Mouse (Mus musculus) gastrocnemius, adult 8-10 months (tissue): ENCODE results near the gene Dact1. TPM values are rescaled to one million over a fixed set of nuclear protein-coding genes. Genes with fewer than 3 reads are reported as not detected.

Experiments used
- DNase-seq, 2 experiments: peaks; one replicate each; pipeline ENCODE4 v3.0.0; 2022; ENCODE audit warnings: low spot score in 2 of 2
- total RNA-seq, 4 experiments: library from RNA; stranded (reverse); gene quantifications; 2 replicates each; pipeline ENCODE4 v1.2.4; 2022

Gene Dact1
- 1 to 10 TPM; 1.7 to 2.8 (median 2.3) TPM for total RNA-seq

DNA sequence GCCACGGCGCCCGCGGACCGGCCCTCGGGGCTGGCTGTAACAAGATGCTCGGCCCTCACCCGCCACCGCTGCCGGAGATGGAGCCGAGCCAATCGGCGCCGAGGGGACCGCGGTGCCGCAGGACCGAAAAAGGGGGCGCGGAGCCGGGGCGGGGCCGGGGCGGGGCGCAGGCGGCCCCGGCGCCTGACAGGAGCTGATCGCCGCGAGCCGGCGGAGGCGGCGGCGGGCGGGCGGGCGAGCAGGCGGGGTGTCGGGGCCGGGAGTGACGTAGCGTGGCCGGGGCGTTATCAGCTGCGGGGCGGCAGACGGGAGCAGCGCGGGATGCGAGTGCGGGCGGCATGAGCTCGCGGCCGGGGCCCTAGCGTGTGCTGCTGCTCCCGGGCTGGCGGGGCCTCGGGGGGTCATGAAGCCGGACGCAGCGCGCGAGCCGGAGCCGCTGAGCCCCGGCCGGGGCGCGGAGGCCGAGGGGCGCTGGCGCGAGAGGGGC, at the start of gene Dact1:
Gene Dact1 (plus strand): TSS at position 304 of the 487 bp plus-strand sequence.
- peak; percentile 14 to 57 for DNase-seq

DNA sequence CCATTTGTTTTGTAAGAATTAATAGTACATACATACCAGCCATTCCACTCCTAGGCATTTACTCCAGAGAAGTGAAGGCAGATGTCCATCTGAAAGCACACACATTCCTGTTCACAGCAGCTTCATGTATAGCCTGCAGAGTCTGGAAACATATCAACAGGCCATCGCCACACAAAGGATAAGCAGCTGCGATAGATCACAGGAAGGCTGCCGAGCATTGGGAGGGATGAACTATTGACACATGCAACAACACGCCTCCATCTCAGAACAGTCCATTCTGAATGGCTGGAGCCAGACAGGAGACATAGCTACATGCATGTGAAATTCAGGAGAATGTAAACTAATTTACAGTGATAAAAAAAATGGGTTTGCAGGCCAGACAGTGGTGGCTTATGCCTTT, 45.5 kb upstream of the Dact1 start:
- no peak for DNase-seq

DNA sequence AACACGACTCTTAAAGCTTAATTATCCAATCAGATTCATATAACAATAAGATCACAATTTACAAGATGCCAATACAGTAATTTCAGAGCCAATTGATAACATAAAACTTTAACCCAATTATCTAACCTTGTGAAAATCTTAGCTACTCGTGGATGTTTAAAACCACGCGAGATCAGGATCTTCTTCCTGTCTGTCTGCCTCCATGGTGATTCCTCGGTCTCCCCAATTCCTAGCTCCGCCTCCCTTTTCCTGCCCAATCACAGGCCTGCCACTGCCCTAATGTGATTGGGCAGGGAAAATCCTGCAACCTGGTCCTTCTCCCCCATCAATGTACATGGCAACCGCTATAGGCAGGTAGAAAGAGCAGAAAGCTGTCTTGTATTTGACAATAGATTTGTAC, 40.3 kb upstream of the Dact1 start:
- no peak for DNase-seq

DNA sequence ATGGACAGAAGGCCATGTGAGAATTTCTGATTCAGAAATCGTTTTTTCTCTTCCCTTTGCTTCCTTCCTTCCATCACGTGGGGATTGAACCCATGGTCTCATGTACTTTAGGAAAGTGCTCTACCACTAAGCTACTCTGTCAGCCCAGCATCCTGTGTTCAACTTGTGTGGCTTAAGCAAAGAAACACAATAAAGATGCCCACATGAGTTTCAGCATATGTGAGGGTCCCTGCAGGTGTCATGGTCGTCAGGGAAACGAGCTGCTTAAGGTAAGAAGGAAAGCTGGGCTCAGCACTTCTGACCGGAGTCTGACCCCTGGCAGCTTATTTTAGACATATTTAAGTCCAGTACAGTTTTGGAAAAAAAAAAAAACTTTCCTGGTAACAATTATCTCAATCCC, 38.6 kb upstream of the Dact1 start:
- no peak for DNase-seq

DNA sequence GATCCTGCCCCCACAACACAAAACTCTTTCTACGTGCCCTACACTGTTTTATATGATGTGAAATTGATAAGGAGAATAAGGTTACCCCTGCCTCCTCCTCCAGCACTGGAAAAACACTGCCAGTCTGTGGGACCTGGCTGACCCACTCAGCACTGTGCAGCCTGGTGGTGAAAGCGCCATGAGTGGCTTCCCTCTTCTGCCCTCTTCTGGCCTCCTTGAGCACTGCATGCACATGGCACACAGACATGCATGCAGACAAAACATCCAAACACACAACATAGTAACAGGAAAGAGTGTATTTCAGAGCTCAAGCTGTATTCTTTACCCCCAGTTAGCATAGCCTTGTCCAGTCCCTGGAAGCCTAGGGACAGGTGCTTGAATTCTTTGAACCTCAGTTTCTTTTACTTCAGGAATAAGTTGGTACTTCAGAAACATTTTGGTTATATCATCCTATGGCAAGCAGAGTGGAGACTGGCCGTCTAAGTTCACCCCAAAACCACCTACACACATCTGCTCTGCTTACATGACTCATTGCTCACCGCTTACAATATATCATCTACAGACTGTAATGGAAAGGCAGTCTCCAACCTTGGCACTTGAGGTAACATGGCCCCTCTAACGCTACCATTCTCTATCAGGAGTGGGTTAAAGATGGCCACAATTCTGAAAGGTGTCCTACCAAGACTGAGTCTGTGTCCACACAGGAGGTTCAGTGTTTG, 35.0 kb upstream of the Dact1 start:
- no peak for DNase-seq

DNA sequence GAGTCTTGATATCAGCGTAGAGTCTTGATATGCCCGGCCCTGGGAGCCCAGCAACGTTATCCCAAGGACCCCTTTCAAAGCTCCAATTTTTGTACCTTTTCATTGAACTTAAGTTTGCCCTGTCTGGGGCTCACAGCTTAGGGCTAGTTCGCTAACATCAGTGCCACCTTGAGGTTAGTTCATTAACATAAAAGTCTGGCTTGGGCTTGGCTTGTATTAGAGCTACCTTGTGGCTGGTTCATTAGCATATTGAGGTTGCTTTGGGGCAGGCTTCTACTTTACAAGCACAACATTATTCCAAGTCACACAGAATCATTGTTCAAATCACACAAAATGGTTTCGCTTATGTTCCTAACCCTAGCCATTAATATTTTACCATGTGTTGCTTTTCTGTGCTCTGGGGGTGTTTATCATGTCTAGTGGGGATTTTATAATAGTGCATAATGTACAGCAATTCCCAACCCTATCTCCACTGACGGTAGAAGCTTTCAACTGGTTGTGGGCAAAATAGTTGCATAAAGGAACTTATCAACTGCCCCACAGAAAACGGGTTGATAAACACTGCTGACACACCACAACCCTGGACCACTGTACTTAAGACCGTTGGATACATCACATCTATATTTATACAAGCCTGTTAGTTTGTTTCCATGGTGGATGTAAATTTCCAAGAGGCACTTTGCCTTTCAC, 33.6 kb upstream of the Dact1 start:
- DNase-seq: no peak

DNA sequence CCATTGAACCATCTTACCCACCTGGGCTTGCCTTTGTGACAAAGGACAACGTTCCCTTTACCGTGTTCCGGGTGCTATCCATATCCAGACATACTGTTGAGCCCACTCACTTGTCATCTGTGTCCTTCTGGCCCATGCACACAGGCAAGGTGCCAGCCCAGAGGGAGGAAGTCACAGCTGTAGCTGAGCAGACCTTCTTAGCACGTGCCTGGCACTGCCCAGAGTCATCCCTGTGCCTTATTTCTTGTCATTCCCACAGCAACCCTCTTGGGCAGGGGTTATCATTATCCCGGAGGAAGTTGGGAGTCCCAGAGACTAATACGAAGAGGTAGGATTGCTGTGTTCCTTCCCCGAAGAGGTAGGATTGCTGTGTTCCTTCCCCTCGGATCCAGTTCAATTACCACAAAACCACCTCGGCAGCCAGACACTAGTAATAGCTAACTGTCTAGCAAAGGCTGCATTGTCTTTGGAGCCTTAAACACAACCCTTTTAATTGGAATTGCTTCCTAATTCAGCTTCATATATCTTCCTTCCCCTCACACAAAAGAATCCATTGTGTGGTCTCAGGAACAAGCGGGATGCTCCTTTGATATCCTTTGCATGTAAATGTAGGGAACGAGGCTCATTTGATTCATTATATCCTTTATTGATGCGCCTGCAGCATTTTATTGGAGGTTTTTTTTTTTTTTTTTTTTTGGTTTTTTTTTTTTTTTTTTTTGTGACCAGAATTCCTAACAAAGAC, 30.0 kb upstream of the Dact1 start:
- no peak for DNase-seq

DNA sequence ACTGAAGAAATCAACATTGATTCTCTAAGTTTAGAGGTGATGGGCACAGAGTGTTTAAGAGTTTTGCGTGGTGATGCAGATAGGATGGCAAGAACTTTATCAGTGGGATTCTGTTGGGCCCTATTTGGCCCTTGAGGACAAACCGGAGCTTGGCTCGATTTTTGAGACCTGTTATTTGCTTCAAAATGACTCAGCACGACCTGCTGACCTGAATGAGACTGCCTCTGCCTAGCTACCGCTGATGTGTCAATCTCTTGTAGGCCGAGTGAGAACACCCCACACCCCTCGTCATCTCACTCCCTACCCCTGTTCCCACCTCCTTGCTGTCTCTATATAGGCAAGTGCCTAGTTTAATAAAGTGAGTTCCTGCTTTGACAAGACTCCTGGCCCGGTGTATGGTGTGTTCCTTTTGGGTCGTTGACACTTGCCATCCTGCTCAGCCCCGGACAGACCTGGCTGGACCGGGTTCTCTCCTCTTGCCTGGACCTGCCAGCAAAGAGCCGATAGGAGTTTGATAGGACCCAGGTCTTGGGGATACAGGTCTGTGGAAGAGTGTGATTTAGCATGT, 28.4 kb upstream of the Dact1 start:
- no peak for DNase-seq

DNA sequence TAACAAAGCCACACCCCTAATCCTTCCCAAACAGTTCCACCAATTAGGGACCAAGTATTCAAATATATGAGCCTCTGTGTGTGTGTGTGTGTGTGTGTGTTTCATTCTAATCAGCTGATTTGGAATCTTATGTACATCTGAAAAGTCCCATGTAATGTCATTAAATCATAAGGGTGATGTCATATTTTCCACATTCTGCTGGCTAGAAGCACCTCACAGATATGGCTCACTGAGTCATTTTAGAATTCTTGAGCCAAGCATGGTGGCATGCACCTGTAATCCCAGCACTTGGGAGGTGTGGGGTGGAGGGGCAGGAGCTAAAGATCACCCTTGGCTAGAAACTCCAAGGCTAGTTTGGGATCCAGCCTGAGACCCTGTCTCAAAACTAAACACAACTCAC, 24.3 kb upstream of the Dact1 start:
- DNase-seq: no peak

DNA sequence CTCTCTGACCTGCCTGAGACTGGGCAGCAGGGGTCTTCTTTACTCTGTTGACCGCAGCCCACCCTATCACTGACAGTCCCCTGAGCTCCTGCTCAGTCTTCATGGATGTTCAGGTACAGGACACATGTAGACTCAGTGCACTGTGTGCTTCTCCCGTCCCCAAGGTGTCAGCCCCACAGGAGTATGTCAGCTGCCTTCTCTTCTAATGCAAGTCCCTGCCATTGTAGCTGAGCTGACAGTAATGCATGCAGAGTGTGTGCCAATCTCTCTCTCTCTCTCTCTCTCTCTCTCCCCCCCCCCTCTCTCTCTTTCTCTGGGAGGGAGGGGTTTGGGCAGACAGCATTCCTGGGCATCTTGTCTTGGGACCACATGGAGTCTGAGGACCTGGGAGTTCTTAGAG, 19.2 kb upstream of the Dact1 start:
- no peak for DNase-seq

DNA sequence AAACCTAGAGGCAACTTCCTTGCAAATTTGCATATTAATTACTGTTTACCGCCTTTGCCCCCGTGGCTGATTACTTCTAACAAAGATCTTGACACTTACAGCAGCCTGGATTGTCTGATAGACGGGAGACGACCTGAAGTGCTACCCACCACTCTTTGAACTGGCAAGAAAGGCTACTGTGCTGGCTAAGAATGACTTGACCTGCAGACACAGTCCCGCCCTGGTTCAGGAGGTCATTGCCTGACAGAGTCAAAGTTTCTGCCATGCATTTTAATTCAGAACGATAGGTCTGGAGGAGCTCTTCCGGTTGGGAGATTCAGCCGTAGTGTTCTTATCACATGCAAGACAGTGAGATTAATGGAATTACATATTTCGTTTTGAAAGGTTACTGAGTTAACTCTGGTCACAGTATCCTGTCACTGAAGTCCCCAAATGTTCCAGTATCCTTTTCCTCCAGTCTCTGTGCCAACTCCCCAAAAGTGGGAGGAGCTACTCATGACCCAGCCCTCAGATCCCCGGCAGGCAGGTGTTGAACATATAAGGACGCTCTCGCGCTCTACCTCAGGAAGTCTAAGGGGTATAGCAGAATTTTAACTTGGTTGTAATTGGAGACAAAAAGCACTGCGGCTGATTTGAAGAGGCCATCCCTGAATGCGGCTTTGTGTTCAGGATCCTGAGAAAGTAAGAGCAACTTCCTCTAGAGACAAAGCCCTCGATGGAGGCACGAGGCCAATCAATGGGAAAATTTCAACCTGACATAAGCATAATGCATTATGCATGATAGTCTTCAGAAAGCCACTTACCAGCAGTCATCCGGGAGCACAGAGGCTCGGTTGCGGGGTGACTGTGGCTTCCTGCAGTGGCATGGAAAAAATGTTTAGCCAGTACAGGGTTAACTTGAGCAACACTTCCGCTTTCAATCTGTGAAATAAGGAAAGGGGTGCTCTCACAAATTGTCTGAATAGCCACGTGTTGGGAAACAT, 15.4 kb upstream of the Dact1 start:
- no peak for DNase-seq

DNA sequence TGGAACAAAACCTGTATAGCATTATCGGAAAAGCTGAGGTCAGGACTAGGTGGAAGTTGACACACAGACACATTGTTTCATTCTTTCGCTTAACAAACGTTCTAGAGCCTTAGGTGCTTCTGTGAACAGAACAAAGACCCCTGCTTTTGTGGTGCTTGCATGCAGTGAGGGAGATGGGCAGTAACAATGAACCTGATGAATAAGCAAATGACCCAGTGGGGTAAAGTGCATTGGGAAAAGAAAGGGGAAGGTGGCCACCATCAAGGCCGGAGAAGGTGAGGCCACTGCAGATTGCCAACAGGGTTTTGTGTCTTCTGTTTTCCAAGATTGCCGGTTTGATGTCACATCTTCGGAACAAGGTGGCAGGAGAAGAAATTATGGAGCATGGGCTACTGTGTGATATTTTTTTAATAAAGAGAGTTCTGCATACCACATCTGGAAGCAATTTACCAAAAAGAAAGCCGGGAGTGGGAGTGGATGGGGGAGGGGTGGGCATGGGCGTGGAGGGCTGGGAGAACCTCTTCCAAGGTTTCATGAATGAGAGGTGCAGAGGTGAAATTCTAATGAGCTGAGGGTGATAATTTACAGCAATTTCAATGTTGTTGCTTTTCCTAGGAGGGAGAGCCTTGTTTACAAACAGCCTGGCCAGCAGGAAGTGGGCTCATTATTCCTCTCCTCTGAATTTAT, 12.7 kb upstream of the Dact1 start:
- DNase-seq: no peak

DNA sequence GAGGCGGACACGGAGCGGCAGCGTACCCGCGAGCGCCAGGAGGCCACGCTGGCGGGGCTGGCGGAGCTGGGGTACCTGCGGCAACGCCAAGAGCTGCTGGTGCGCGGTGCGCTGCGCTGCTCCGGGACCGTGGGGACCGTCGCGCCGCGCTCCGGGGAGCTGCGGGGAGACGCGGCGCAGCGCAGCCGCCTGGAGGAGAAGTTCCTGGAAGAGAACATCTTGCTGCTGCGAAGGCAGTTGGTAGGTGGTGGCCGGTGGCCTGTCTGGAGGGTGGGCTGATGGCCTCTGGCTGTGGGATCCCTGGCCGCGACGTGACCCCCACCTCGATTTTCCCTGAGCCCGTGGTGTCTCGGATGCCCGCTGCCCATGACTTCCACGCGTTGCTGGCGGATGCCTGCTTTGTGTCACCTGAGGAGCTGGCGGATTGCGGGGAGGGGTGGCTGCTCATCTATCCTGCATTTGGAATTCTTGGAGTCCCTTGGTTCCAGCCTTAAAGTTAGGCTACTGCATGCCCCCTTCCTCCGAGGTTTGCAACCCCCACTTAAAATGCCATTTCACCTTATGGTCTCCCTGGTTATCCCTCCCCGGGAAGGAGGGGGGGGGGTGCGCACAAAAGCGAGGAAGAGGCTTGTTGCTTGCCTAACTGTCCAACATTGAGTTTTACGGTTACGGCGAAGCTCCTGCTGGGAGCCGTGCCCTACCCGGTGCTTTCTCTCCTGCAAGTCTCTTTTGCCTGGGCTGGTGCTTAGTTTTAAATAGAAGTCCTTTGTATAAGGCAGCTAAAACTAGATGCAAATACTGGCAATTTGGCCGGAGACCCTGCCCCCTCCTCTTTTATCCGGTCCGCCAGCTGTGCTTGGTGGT, 616 bp downstream of the Dact1 start:
- no peak for DNase-seq

DNA sequence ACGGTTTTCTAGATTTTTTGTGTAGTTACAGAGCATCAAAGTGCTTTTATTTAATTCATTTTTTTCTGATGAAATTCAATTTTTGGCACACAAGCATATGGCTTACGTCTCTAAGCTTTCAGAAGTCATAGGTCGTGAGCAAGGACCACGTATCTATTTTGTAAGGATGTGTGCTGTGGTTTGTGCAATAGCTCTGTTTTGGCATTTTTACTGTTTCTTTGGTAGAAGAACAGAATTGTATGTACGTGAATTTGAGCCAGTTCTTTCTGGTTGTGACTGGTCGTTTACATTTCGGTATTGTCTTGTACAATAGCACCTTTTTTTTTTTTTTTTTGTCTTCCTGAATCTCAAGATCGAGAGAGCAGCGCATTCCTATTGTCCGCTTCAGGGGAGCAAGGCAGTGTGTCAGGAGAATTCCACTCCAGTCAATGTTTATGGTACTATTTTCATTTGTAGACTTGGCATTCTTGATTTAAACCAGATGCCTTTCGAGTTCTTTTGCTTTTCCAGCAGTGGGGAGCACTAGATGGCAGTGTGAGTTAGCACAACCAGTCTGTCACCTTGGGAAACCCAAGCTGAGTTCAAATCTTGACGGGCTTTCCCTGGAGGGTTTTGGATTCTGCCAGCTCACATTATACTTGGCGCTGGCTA, 1.7 kb downstream of the Dact1 start:
- DNase-seq: peak in 1 of 2 experiments; percentile 28

DNA sequence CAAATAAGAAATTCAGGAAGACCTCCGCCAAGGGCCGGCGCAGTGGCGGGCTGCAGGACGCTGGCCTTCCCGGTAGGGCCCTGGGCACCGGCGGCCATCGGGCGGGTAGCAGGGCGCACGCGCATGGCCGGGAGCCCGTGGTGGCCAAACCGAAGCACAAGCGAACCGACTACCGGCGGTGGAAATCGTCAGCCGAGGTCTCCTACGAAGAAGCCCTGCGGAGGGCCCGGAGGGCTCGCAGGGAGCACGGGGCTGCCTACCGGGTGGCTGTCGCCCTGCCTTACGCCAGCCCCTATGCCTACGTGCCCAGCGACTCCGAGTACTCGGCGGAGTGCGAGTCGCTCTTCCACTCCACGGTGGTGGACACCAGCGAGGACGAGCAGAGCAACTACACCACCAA, 8.6 kb downstream of the Dact1 start:
- DNase-seq: no peak

DNA sequence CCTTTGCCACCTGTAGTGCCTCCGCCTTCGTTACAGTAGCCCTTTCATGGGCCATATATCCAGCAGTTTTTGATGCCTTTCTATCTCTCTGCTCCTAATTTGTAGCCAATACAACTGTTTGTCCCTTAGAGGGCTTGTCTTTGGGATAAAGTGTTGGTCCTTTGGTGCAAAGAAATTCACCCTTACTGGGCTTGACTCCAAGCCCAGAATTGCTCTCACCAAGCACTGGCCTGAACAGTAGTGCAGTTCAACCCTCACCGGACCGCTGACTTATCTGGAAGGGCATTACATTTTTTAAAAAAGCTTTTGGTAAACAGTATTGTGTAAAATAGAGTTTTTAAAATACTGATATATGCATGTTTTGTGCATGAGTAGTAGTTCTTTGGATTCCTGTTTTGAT, 9.9 kb downstream of the Dact1 start:
- no peak for DNase-seq

DNA sequence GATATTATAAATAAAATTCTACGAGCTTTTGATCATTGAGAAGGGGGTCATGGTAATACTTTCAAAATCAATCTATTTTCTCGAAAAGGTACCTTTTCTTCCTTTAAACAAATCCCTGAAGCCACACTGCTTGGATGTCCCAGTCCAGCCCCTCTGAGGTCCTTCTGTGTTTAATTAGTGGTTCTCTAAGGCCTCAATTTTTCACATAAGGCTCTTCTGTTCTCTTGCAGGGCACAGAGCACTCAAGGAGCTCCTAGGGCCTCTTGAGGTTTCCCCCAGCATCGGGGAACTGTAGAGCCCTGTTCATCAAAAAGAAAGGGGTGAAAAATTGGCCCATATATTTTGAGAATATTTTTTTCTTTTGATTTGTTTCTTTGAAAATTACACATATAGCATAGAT, 23.0 kb downstream of the Dact1 start:
- DNase-seq: no peak

DNA sequence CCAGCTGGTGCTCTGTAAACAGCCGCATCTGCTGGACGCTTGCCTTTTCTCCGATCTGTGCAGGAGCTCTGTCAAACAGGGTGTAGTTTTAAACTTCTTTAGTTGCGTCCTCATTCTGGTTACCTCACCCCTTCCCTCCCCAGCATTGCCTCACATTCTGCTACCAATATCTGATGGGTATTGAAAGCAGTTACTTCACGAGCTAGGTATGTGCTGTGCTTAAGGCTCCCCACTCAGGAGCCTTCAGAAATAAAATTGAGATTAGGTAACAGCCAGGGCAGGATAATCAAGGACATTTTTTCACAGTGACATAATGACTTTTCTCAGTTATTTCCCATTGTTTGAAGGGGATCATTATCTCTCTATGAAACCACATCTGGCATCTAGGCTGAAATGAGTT, 23.9 kb downstream of the Dact1 start:
- no peak for DNase-seq
